Mouse (Mus musculus): Measurements from ENCODE around the gene Chchd3. TPM values are rescaled to one million over a fixed set of nuclear protein-coding genes. Genes with fewer than 3 reads are reported as not detected.
A peak's percentile ranks its signal among the peaks of the same experiment; 100 is the strongest.

The Chchd3 gene
- polyA plus RNA-seq, 1 experiment from 2014 or later, result 124 TPM

GRCm38 (mm10) chr6:32837165-32837938 is 222.7 kb downstream of the Chchd3 start:
- no peaks in the 10 kb centered on the region for H3K36me3 ChIP-seq (ENCODE audit: control insufficient read depth, insufficient read depth, low read length)
- H3K9ac ChIP-seq (replicated peaks; ENCODE audit: low read depth, low read length), result no peak overlapping the region
- 72% methylated on average over 7 of the region's 7 CpGs for WGBS
- H3K27ac ChIP-seq (ENCODE audit: low read depth, low read length), result no peak overlapping the region
- H3K4me2 ChIP-seq (ENCODE audit: low read depth, low read length), result no peak overlapping the region
- no peaks in the 10 kb centered on the region for H3K4me1 ChIP-seq (ENCODE audit: control insufficient read depth, insufficient read depth, low read length)
- no peak overlapping the region for H3K4me3 ChIP-seq (ENCODE audit: low read depth, low read length)
- no peaks in the 10 kb centered on the region for H3K9me3 ChIP-seq (ENCODE audit: control insufficient read depth, low read length)
- ATAC-seq (ENCODE audit: low read depth), result no peak
- H3K27me3 ChIP-seq (ENCODE audit: control insufficient read depth, insufficient read depth, low read length), result no peaks in the 10 kb centered on the region

GRCm38 (mm10) chr6:32823856-32824620 is 236.0 kb downstream of the Chchd3 start:
- no peaks in the 10 kb centered on the region for H3K36me3 ChIP-seq (ENCODE audit: control insufficient read depth, insufficient read depth, low read length)
- WGBS, result 69% methylated on average over 12 of the region's 12 CpGs
- H3K4me1 ChIP-seq (ENCODE audit: control insufficient read depth, insufficient read depth, low read length), result peaks cover 2% of the 10 kb centered on the region; the same call in 1 of the 2 replicates
- no peak for ATAC-seq (ENCODE audit: low read depth)
- no peaks in the 10 kb centered on the region for H3K27me3 ChIP-seq (ENCODE audit: control insufficient read depth, insufficient read depth, low read length)
- H3K4me2 ChIP-seq (ENCODE audit: low read depth, low read length), result no peak overlapping the region
- no peak overlapping the region for H3K27ac ChIP-seq (ENCODE audit: low read depth, low read length)
- no peaks in the 10 kb centered on the region for H3K9me3 ChIP-seq (ENCODE audit: control insufficient read depth, low read length)
- H3K4me3 ChIP-seq (ENCODE audit: low read depth, low read length), result no peak overlapping the region
- H3K9ac ChIP-seq (replicated peaks; ENCODE audit: low read depth, low read length), result no peak overlapping the region

GRCm38 (mm10) chr6:32818961-32819360 is 241.1 kb downstream of the Chchd3 start:
- Histone ChIP-seq H3K27me3 (ENCODE audit: control insufficient read depth, insufficient read depth, low read length) (no peaks in the 10 kb centered on the region), H3K4me1 (ENCODE audit: control insufficient read depth, insufficient read depth, low read length) (peaks cover 6% of the 10 kb centered on the region; the same call in 1 of the 2 replicates), H3K36me3 (ENCODE audit: control insufficient read depth, insufficient read depth, low read length) (no peaks in the 10 kb centered on the region), H3K4me2 (ENCODE audit: low read depth, low read length) (no peak overlapping the region), H3K4me3 (ENCODE audit: low read depth, low read length) (no peak overlapping the region), H3K27ac (ENCODE audit: low read depth, low read length) (no peak overlapping the region; the same call in 1 of the 2 replicates), H3K9me3 (ENCODE audit: control insufficient read depth, low read length) (no peaks in the 10 kb centered on the region), H3K9ac (replicated peaks; ENCODE audit: low read depth, low read length) (no peak overlapping the region)
- ATAC-seq (ENCODE audit: low read depth), result peak; percentile 60; the same call in 1 of the 2 replicates
- WGBS, result 32% methylated on average over 4 of the region's 4 CpGs

GRCm38 (mm10) chr6:32808796-32809195 is 251.3 kb downstream of the Chchd3 start:
- no peak overlapping the region for H3K4me2 ChIP-seq (ENCODE audit: low read depth, low read length)
- no peaks in the 10 kb centered on the region for H3K9me3 ChIP-seq (ENCODE audit: control insufficient read depth, low read length)
- no peak overlapping the region for H3K27ac ChIP-seq (ENCODE audit: low read depth, low read length)
- H3K27me3 ChIP-seq (ENCODE audit: control insufficient read depth, insufficient read depth, low read length), result no peaks in the 10 kb centered on the region
- no peak for ATAC-seq (ENCODE audit: low read depth)
- no peaks in the 10 kb centered on the region for H3K36me3 ChIP-seq (ENCODE audit: control insufficient read depth, insufficient read depth, low read length)
- 94% methylated on average over 1 of the region's 1 CpGs for WGBS
- H3K4me1 ChIP-seq (ENCODE audit: control insufficient read depth, insufficient read depth, low read length), result 0 out of 2 replicates have a peak, but pooled peaks cover 5% of the 10 kb centered on the region
- no peak overlapping the region for H3K4me3 ChIP-seq (ENCODE audit: low read depth, low read length)
- H3K9ac ChIP-seq (replicated peaks; ENCODE audit: low read depth, low read length), result no peak overlapping the region

- no peak for ATAC-seq (ENCODE audit: low read depth)
- 0 out of 2 replicates have a peak, but pooled peaks cover 5% of the 10 kb centered on the region for H3K4me1 ChIP-seq (ENCODE audit: control insufficient read depth, insufficient read depth, low read length)
- H3K9ac ChIP-seq (replicated peaks; ENCODE audit: low read depth, low read length), result no peak overlapping the region
- no peak overlapping the region for H3K4me3 ChIP-seq (ENCODE audit: low read depth, low read length)
- H3K4me2 ChIP-seq (ENCODE audit: low read depth, low read length), result no peak overlapping the region
- H3K9me3 ChIP-seq (ENCODE audit: control insufficient read depth, low read length), result no peaks in the 10 kb centered on the region
- H3K27me3 ChIP-seq (ENCODE audit: control insufficient read depth, insufficient read depth, low read length), result no peaks in the 10 kb centered on the region
- 38% methylated on average over 4 of the region's 4 CpGs for WGBS
- H3K27ac ChIP-seq (ENCODE audit: low read depth, low read length), result no peak overlapping the region
- no peaks in the 10 kb centered on the region for H3K36me3 ChIP-seq (ENCODE audit: control insufficient read depth, insufficient read depth, low read length)
These were observed 252.3 kb downstream of the Chchd3 start for GRCm38 (mm10) chr6:32807771-32808170.

GRCm38 (mm10) chr6:32803646-32804045 is 256.4 kb downstream of the Chchd3 start:
- Histone ChIP-seq H3K27me3 (ENCODE audit: control insufficient read depth, insufficient read depth, low read length) (no peaks in the 10 kb centered on the region), H3K9me3 (ENCODE audit: control insufficient read depth, low read length) (no peaks in the 10 kb centered on the region), H3K4me1 (ENCODE audit: control insufficient read depth, insufficient read depth, low read length) (0 out of 2 replicates have a peak, but pooled peaks cover 5% of the 10 kb centered on the region), H3K9ac (replicated peaks; ENCODE audit: low read depth, low read length) (no peak overlapping the region), H3K4me3 (ENCODE audit: low read depth, low read length) (no peak overlapping the region), H3K36me3 (ENCODE audit: control insufficient read depth, insufficient read depth, low read length) (no peaks in the 10 kb centered on the region), H3K4me2 (ENCODE audit: low read depth, low read length) (no peak overlapping the region), H3K27ac (ENCODE audit: low read depth, low read length) (no peak overlapping the region)
- 97% methylated on average over 4 of the region's 4 CpGs for WGBS
- no peak for ATAC-seq (ENCODE audit: low read depth)

- Histone ChIP-seq H3K4me3 (ENCODE audit: low read depth, low read length) (no peak overlapping the region), H3K36me3 (ENCODE audit: control insufficient read depth, insufficient read depth, low read length) (no peaks in the 10 kb centered on the region)
- WGBS, result 96% methylated on average over 6 of the region's 6 CpGs
These were observed 258.3 kb downstream of the Chchd3 start for GRCm38 (mm10) chr6:32801776-32802175.

GRCm38 (mm10) chr6:32797525-32797924 is 262.5 kb downstream of the Chchd3 start:
- no peak overlapping the region for H3K27ac ChIP-seq (ENCODE audit: low read depth, low read length)
- H3K4me3 ChIP-seq (ENCODE audit: low read depth, low read length), result no peak overlapping the region
- H3K4me1 ChIP-seq (ENCODE audit: control insufficient read depth, insufficient read depth, low read length), result peaks cover 11% of the 10 kb centered on the region; the same call in 1 of the 2 replicates
- WGBS, result 22% methylated on average over 4 of the region's 4 CpGs
- H3K9me3 ChIP-seq (ENCODE audit: control insufficient read depth, low read length), result no peaks in the 10 kb centered on the region
- no peaks in the 10 kb centered on the region for H3K36me3 ChIP-seq (ENCODE audit: control insufficient read depth, insufficient read depth, low read length)
- H3K4me2 ChIP-seq (ENCODE audit: low read depth, low read length), result no peak overlapping the region
- H3K27me3 ChIP-seq (ENCODE audit: control insufficient read depth, insufficient read depth, low read length), result no peaks in the 10 kb centered on the region
- no peak for ATAC-seq (ENCODE audit: low read depth)
- no peak overlapping the region for H3K9ac ChIP-seq (replicated peaks; ENCODE audit: low read depth, low read length)

More at GRCm38 (mm10) chr6:32801776-32802175, 258.3 kb downstream of the Chchd3 start:
- H3K4me2 ChIP-seq (ENCODE audit: low read depth, low read length), result no peak overlapping the region
- H3K27me3 ChIP-seq (ENCODE audit: control insufficient read depth, insufficient read depth, low read length), result no peaks in the 10 kb centered on the region
- peaks cover 7% of the 10 kb centered on the region; the same call in 1 of the 2 replicates for H3K4me1 ChIP-seq (ENCODE audit: control insufficient read depth, insufficient read depth, low read length)
- H3K27ac ChIP-seq (ENCODE audit: low read depth, low read length), result no peak overlapping the region
- H3K9ac ChIP-seq (replicated peaks; ENCODE audit: low read depth, low read length), result no peak overlapping the region
- no peaks in the 10 kb centered on the region for H3K9me3 ChIP-seq (ENCODE audit: control insufficient read depth, low read length)
- ATAC-seq (ENCODE audit: low read depth), result no peak
